Mouse (Mus musculus): Measurements from ENCODE around the gene Rc3h2. TPM values are rescaled to one million over a fixed set of nuclear protein-coding genes. Genes with fewer than 3 reads are reported as not detected.
A peak's percentile ranks its signal among the peaks of the same experiment; 100 is the strongest.

Rc3h2 gene
- polyA plus RNA-seq (2014; fragmentation: Nextera tagmentation; extraction: Ambion mirVana), result 16.7 and 16.9 TPM in 2 replicates

DNA sequence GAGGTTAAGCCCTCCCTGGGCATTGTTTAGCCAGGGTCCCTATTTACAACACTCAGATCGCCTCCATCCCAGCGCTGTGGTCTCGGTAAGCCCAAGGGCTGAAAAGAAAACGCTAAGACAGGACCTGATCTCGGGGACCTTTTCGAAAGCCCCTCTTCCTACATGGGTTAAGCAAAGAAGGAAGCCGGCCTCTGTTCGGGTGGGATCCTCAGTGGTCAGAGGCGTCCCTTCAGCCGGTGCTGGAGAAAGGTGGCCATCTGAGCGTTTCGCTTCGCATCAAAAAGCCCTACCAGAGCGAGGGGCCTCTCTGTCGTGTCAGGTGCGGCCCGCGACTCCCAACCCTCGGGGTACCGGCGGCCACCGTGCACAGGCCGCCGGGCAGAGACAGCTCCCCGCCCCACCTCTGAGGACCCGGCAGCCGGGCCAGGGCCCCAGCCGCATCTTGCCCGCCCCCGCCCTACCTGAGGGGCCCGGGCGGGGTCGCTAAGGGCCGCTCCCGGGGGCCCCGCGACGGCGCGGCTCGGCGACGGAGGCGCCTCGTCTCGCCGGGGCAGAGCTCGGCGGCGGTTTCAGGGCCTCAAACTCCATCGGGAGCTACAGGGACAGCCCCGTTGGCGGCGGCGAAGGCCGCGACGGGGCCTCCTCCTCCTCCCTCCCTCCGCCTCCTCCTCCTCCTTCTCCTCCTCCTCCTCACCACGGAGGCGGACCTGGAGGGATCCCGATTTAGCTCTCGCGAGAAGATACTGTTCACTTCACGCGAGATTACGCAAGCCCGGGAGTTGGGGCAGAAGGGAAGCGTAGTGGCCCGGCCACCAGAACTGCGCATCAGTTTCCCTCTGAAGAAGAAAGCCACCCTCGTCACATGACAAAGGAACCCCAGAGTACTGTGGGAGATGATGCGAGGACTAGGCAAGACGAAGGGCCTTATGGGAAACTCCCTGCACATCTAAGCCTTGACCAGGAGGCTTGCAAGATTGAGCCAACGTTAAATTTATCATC lies at the start of gene Rc3h2:
TSS of gene Rc3h2 (minus strand) at position 598 of the 999 bp plus-strand sequence.
- ATAC-seq (ENCODE audit: insufficient read depth) (peak; percentile 99), DNase-seq (peak; percentile 99)
- no peaks in the 10 kb centered on the region for H3K27me3 ChIP-seq (ENCODE audit: insufficient read depth, low read length)
- TF ChIP-seq CTCF (IDR thresholded peaks at IDR 0.05; ENCODE audit: low read depth), result no peak
- H3K9me3 ChIP-seq (ENCODE audit: low read depth, low read length), result no peaks in the 10 kb centered on the region
- H3K4me3 ChIP-seq (ENCODE audit: low read depth, low read length), result peak within 1 kb of the TSS; percentile 98
- H3K36me3 ChIP-seq (ENCODE audit: insufficient read depth), result no peaks in the 10 kb centered on the region
- peak within 1 kb of the TSS; percentile 69 for H3K4me2 ChIP-seq
- peak within 1 kb of the TSS; percentile 96 for H3K27ac ChIP-seq (ENCODE audit: low read depth)
- no peaks in the 10 kb centered on the region for H3K4me1 ChIP-seq (ENCODE audit: insufficient read depth)
- WGBS, result under 1% methylated on average over 74 of the region's 75 CpGs
- H3K9ac ChIP-seq, result peak within 1 kb of the TSS; percentile 95

DNA sequence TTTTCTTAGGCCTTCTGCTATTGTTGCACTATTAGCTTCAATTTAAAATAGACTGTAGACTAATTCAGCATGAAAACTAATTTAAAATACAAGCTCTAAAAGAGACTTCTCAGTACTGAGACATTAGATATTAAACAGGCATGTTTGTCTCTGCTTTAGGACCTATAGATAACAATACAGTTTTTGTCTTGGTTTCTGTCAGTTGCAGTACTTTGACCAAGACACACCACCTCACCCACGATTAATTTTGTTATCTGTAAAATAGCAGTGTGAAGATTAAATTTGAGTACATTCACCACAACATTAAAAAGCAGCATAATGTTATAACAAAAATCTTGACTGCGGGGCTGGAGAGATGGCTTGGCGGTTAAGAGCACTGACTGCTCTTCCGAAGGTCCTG lies 43.6 kb upstream of the Rc3h2 start:
- no peaks in the 10 kb centered on the region for H3K27me3 ChIP-seq (ENCODE audit: insufficient read depth, low read length)
- H3K27ac ChIP-seq (ENCODE audit: low read depth), result no peak overlapping the region
- no peak overlapping the region for H3K4me2 ChIP-seq
- H3K36me3 ChIP-seq (ENCODE audit: insufficient read depth), result peaks cover 8% of the 10 kb centered on the region; the same call in 1 of the 2 replicates
- H3K9ac ChIP-seq, result no peak overlapping the region
- 95% methylated on average over 4 of the region's 4 CpGs for WGBS
- no peaks in the 10 kb centered on the region for H3K9me3 ChIP-seq (ENCODE audit: low read depth, low read length)
- no peak for DNase-seq
- TF ChIP-seq CTCF (IDR thresholded peaks at IDR 0.05; ENCODE audit: low read depth), result no peak
- H3K4me1 ChIP-seq (ENCODE audit: insufficient read depth), result no peaks in the 10 kb centered on the region
- no peak for ATAC-seq (ENCODE audit: insufficient read depth)
- H3K4me3 ChIP-seq (ENCODE audit: low read depth, low read length), result no peak overlapping the region

DNA sequence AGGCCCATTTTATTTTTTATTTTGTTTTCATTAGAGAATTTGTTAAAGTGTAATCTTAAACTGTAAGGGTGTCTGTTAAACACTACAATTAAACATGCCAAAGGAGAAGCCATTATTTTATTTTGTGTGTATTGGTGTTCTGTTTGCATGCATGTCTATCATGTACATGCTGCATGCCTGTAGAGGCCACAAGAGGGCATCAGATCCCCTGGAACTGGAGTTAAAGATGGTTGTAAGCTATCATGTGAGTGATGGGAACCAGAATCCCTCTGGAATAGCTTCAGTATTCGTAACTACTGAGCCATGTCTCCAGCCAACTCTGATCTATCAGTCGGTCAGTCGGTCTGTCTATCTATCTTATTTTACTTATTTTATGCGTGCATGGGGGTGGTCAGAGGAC lies 38.0 kb upstream of the Rc3h2 start:
- 96% methylated on average over 4 of the region's 4 CpGs for WGBS
- no peak for ATAC-seq (ENCODE audit: insufficient read depth)
- Histone ChIP-seq H3K4me1 (ENCODE audit: insufficient read depth) (no peaks in the 10 kb centered on the region), H3K4me3 (ENCODE audit: low read depth, low read length) (no peak overlapping the region), H3K27ac (ENCODE audit: low read depth) (no peak overlapping the region), H3K9me3 (ENCODE audit: low read depth, low read length) (no peaks in the 10 kb centered on the region), H3K9ac (no peak overlapping the region), H3K27me3 (ENCODE audit: insufficient read depth, low read length) (no peaks in the 10 kb centered on the region), H3K36me3 (ENCODE audit: insufficient read depth) (no peaks in the 10 kb centered on the region), H3K4me2 (no peak overlapping the region)
- 0 out of 2 replicates have a peak, but pooled peaks have one; percentile 23 for TF ChIP-seq CTCF (IDR thresholded peaks at IDR 0.05; ENCODE audit: low read depth)
- no peak for DNase-seq

DNA sequence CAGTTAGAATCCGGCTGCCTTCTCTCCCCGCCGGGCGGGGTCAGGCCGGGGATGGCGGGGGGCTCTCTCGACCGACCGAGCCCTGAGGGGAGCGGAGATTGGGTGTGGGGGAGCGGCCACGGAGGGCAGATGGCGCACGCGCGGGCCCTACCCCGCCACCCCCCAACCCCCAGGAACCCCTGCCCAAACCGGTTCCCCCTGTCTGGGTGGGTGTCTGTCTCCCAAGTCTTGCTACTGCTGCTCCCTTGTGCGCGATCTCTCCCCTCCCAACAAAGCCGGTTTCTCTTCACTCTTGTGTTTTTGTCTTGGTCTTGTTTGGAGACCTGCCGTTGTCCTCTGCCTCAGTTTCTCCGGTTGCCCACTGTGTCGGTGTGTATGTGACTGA lies 29.7 kb upstream of the Rc3h2 start:
- no peak for TF ChIP-seq CTCF (IDR thresholded peaks at IDR 0.05; ENCODE audit: low read depth)
- no peaks in the 10 kb centered on the region for H3K27me3 ChIP-seq (ENCODE audit: insufficient read depth, low read length)
- H3K4me3 ChIP-seq (ENCODE audit: low read depth, low read length), result peak overlapping the region; percentile 91
- peak; percentile 56 for DNase-seq
- H3K36me3 ChIP-seq (ENCODE audit: insufficient read depth), result no peaks in the 10 kb centered on the region
- 0 out of 2 replicates have a peak, but pooled peaks cover 5% of the 10 kb centered on the region for H3K4me1 ChIP-seq (ENCODE audit: insufficient read depth)
- peak overlapping the region; percentile 72 for H3K4me2 ChIP-seq
- ATAC-seq (ENCODE audit: insufficient read depth), result peak; percentile 93
- H3K27ac ChIP-seq (ENCODE audit: low read depth), result peak overlapping the region; percentile 89
- peak overlapping the region; percentile 90 for H3K9ac ChIP-seq
- 1% methylated on average over 21 of the region's 24 CpGs for WGBS
- no peaks in the 10 kb centered on the region for H3K9me3 ChIP-seq (ENCODE audit: low read depth, low read length)

DNA sequence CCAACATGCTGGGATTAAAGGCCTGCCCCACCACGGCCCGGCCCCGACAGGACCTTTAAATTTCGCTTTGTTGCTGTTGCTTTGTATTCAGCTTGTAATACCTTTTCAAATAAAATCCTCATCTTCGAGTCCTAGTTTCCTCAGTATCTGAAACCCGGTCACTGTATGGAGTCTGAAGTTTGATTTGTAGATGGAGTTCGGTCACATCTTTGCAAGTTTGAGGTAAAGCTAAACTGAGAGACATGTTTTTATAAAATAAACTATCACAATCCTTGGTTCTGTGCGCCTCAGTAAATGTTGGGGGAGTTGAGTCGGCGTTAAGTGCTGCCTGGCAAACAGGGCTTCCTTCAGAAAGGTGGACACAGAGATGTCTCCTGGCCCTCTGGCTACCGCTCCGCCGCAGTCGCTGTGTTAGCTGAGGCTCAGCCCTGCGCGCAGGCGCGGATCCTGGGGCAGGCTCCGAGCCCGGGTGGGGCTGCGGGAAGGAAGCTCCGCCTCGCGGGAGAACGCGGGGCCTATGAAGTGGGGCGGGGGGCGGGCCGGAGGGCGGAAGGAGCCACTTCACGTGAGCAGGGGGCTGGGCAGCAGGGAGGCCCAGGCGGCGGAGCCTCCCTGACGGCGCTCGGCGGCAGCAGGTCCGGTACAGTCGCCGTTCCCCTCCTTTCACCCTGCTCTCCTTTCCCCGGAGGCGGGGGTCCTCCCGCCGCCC lies 29.1 kb upstream of the Rc3h2 start:
- peak; percentile 96 for DNase-seq
- TF ChIP-seq CTCF (IDR thresholded peaks at IDR 0.05; ENCODE audit: low read depth), result no peak
- Histone ChIP-seq H3K36me3 (ENCODE audit: insufficient read depth) (no peaks in the 10 kb centered on the region), H3K9me3 (ENCODE audit: low read depth, low read length) (no peaks in the 10 kb centered on the region), H3K4me2 (peak overlapping the region; percentile 72), H3K9ac (peak overlapping the region; percentile 90), H3K4me1 (ENCODE audit: insufficient read depth) (0 out of 2 replicates have a peak, but pooled peaks cover 5% of the 10 kb centered on the region), H3K27me3 (ENCODE audit: insufficient read depth, low read length) (no peaks in the 10 kb centered on the region), H3K27ac (ENCODE audit: low read depth) (peak overlapping the region; percentile 89), H3K4me3 (ENCODE audit: low read depth, low read length) (peak overlapping the region; percentile 91)
- 8% methylated on average over 40 of the region's 44 CpGs for WGBS
- peak; percentile 99 for ATAC-seq (ENCODE audit: insufficient read depth)

DNA sequence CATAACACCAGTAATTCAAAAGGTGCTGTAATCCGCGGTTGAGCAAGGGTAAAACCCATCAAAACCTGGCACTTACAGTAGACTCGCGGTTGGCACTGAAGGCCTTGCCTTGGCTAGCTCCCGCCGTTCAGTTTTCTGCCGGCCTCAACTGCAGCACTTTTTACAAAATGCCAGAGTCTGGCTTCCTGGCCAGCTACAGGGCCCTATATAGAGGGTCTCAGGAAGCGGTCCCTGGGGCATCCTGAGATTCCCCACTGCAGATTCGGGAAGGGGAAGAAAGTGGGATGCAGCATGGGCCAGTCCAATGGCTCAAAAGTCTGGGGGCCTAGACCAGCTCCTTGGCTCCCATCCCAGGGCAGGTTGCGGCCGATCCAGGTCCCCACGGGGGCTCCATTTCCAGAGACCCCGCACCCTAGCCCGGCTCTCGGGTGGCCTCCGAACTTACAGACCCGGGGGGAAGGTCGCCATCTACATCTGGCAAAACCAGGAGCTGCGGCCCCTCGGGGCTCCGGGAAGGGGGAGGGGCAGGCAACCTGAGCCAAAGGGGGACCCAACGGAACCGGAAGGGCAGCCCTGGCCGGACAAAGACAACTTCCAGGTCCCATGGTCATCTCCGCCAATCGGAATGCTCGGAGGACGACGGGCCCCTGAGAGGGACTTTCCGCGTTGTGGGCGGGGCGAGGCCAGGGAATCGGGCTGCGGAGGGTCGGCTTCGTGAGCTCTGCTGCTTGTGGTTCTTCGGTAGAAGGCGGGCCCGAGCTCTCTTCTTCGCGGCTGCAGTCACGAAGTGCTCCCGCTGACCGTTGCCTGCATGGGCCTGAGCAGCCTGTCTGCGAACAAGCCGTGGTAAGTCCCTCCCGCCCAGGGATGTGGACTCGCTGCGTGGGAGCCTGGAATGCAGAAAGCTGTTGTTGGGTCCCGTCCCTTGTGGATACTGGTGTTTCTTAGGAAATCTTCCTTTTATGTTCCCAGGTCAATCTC lies 20.2 kb upstream of the Rc3h2 start, which contains the start of the genes Zbtb26, Zbtb6 and Rabgap1:
TSS of gene Zbtb26 (minus strand) at position 525 of the 981 bp plus-strand sequence.
TSS of gene Zbtb6 (minus strand) at position 561 of the 981 bp plus-strand sequence.
TSS of gene Rabgap1 (plus strand) at position 669 of the 981 bp plus-strand sequence.
- Histone ChIP-seq H3K9me3 (ENCODE audit: low read depth, low read length) (no peaks in the 10 kb centered on the region), H3K27ac (ENCODE audit: low read depth) (peak within 1 kb of the TSS; percentile 88), H3K4me3 (ENCODE audit: low read depth, low read length) (peak within 1 kb of the TSS; percentile 71), H3K27me3 (ENCODE audit: insufficient read depth, low read length) (no peaks in the 10 kb centered on the region), H3K9ac (peak within 1 kb of the TSS; percentile 92), H3K4me1 (ENCODE audit: insufficient read depth) (peaks cover 7% of the 10 kb centered on the region; the same call in 1 of the 2 replicates), H3K4me2 (peak within 1 kb of the TSS; percentile 86), H3K36me3 (ENCODE audit: insufficient read depth) (no peaks in the 10 kb centered on the region)
- WGBS, result under 1% methylated on average over 51 of the region's 51 CpGs
- ATAC-seq (ENCODE audit: insufficient read depth) (peak; percentile 99), DNase-seq (peak; percentile 98)
- no peak for TF ChIP-seq CTCF (IDR thresholded peaks at IDR 0.05; ENCODE audit: low read depth)
